22 mouse cellular contexts compared by ENCODE assay signal in the genomic region with DNA sequence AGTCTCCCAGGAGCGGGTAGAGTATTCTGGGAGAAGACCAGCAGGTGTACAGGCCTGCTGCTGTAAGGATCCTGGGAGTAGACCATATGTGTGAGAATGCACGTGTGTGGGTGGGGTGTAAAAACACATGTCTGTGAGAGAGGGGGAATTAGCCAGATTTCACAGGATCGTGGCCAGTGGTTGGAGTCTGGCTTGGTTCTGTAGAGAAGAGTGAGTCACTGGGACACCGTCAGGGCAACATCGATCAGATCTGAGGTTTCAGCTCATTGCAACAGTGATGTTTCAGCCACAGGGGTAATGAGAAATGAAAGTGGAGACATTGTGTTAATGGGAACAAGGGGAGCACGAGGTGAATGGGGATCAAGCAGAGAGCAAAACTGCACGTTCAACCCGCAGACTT.
DNase-seq lines count a peak whose midpoint lies in the region; ATAC-seq lines count a peak whose summit lies in the region.
"Had no signal": no experiment of that assay in that cellular context is flagged by ENCODE, and none has a peak within 500 bp of the region (broad histone marks: within the 10 kb centered on the region; RNA-seq: fewer than 3 reads in every experiment).

No protein-coding gene starts in this region.

- peak; percentile 69 for DNase-seq in layer of hippocampus, adult 11-12 months (ENCODE audit: low spot score)
- DNase-seq in layer of hippocampus, postnatal 36 days, result no peak
- DNase-seq in CD4-positive helper T cell, adult 2 months (ENCODE audit: low read depth, low spot score), result peak; percentile 8
- no peak for DNase-seq in cerebellum, adult 11 months
- DNase-seq in kidney, adult 9 months, result no peak
- DNase-seq: adrenal gland, postnatal 14 days; cerebellum, adult 18-20 months; cerebellum, postnatal 14 days; gastrocnemius, postnatal 25 days; heart, adult 2 months; heart, postnatal 14 days; kidney, adult 18-20 months; kidney, postnatal 4 days; left cerebral cortex, postnatal 4 days; liver, embryonic 13.5 days; lung, adult 18-20 months had no signal

- peak; percentile 14 for ATAC-seq in activated CD4-positive, CD25-positive, alpha-beta regulatory T cell, adult 4 months
- peak; percentile 85 for ATAC-seq in megakaryocyte, adult 5-6 weeks (ENCODE audit: poor library complexity, severe bottlenecking)
- ATAC-seq: forebrain, embryonic 13.5 days; lung, postnatal 0 days; midbrain, embryonic 15.5 days; Patski had no signal

Comparison
In these comparisons a context has a peak if more than half of its experiments do, and no peak if none do; other contexts are left out.
1. DNase-seq: peak in layer of hippocampus, adult 11-12 months (single experiment) and CD4-positive helper T cell, adult 2 months (single experiment); none in layer of hippocampus, postnatal 36 days (0 of 2), cerebellum, adult 11 months (single experiment) and kidney, adult 9 months (single experiment).